Comparison of ENCODE assay signal across 9 mouse cellular contexts in genomic region chr14:5961635-5962034, GRCm38 (mm10). TPM values are rescaled to one million over a fixed set of nuclear protein-coding genes. Genes with fewer than 3 reads are reported as not detected.
A peak's percentile ranks its signal among the peaks of the same experiment; 100 is the strongest.
DNase-seq lines count a peak whose midpoint lies in the region; ATAC-seq lines count a peak whose summit lies in the region.
"Not testable (repeated sequence)": the region's sequence is repeated elsewhere in the genome, so short reads cannot be mapped to it uniquely, and the experiment has no call there.
"Had no signal": no experiment of that assay in that cellular context is flagged by ENCODE, and none has a peak within 500 bp of the region (broad histone marks: within the 10 kb centered on the region; RNA-seq: fewer than 3 reads in every experiment).

Gene Gm3248, minus strand, starts transcription at chr14:5961745.

- peak; percentile 29 for DNase-seq in adrenal gland, adult 2 months
- DNase-seq in embryo, embryonic 11 days = peak; percentile 50
- peak; percentile 14 for DNase-seq in gastrocnemius, postnatal 14 days
- DNase-seq in layer of hippocampus, adult 11-12 months (ENCODE audit: low spot score) = peak; percentile 14
- peak; percentile 12 for DNase-seq in thymus, postnatal 4 days

- not testable (repeated sequence) for H3K9me3 ChIP-seq in hindbrain, embryonic 13.5 days; liver, embryonic 15.5 days (replicated peaks); neural tube, embryonic 12.5 days

- ATAC-seq in hindbrain, embryonic 13.5 days (ENCODE audit: low FRiP score); liver, embryonic 15.5 days (ENCODE audit: insufficient read depth); neural tube, embryonic 12.5 days (ENCODE audit: low FRiP score, low read depth): not testable (repeated sequence)

- peak within 1 kb of the TSS; percentile 74 for H3K9ac ChIP-seq in hindbrain, embryonic 13.5 days
- not testable (repeated sequence) for H3K9ac ChIP-seq in liver, embryonic 15.5 days
- H3K9ac ChIP-seq in neural tube, embryonic 12.5 days = peak within 1 kb of the TSS; percentile 51

- intact Hi-C loops in gastrocnemius, postnatal 14 days (cut with DNase I; ENCODE audit: low total_unique reads) = not testable (repeated sequence)

- WGBS in hindbrain, embryonic 13.5 days = 2% methylated on average over 5 of the region's 23 CpGs
- WGBS in liver, embryonic 15.5 days (ENCODE audit: insufficient replicate concordance) = 3% methylated on average over 15 of the region's 23 CpGs
- under 1% methylated on average over 18 of the region's 23 CpGs for WGBS in neural tube, embryonic 12.5 days

- H3K27me3 ChIP-seq in hindbrain, embryonic 13.5 days; liver, embryonic 15.5 days; neural tube, embryonic 12.5 days (replicated peaks): not testable (repeated sequence)

- H3K27ac ChIP-seq in hindbrain, embryonic 13.5 days = peak within 1 kb of the TSS; percentile 48; the same call in 1 of the 2 replicates
- not testable (repeated sequence) for H3K27ac ChIP-seq in liver, embryonic 15.5 days (replicated peaks); neural tube, embryonic 12.5 days

- not testable (repeated sequence) for H3K36me3 ChIP-seq in hindbrain, embryonic 13.5 days; liver, embryonic 15.5 days (replicated peaks); neural tube, embryonic 12.5 days

- peak within 1 kb of the TSS; percentile 74 for H3K4me2 ChIP-seq in hindbrain, embryonic 13.5 days
- peak within 1 kb of the TSS; percentile 44 for H3K4me2 ChIP-seq in liver, embryonic 15.5 days
- peak within 1 kb of the TSS; percentile 79 for H3K4me2 ChIP-seq in neural tube, embryonic 12.5 days (replicated peaks)

- H3K4me1 ChIP-seq in hindbrain, embryonic 13.5 days (replicated peaks); liver, embryonic 15.5 days (replicated peaks); neural tube, embryonic 12.5 days: not testable (repeated sequence)

- H3K4me3 ChIP-seq in hindbrain, embryonic 13.5 days = peak within 1 kb of the TSS; percentile 53
- H3K4me3 ChIP-seq in liver, embryonic 15.5 days (replicated peaks) = not testable (repeated sequence)
- peak within 1 kb of the TSS; percentile 47 for H3K4me3 ChIP-seq in neural tube, embryonic 12.5 days

RNA-seq across cellular contexts. Expression of gene Gm3248, which starts in this region (rescaled TPM):
- total RNA-seq in adrenal gland, adult 2 months (2021) = not detected
- not detected in 2 replicates for polyA plus RNA-seq in adrenal gland, adult 2 months (2012; rRNA removed)
- total RNA-seq in gastrocnemius, postnatal 14 days (2021) = under 1 TPM; 0.21 to 0.60 TPM
- polyA plus RNA-seq in hindbrain, embryonic 13.5 days (2015; fragmentation: Nextera tagmentation; extraction: Ambion mirVana) = 2.8 and 3.3 TPM in 2 replicates
- not detected in 2 replicates for polyA plus RNA-seq in liver, embryonic 15.5 days (2015; fragmentation: Nextera tagmentation; extraction: Ambion mirVana)
- 0.87 and 1.1 TPM in 2 replicates for polyA plus RNA-seq in neural tube, embryonic 12.5 days (2016; fragmentation: Nextera tagmentation; extraction: Ambion mirVana)
- total RNA-seq: common myeloid progenitor, adult 5-6 weeks had no signal

Comparison
In these comparisons a context has a peak if more than half of its experiments do, and no peak if none do; other contexts are left out.
1. Peak in DNase-seq in adrenal gland, adult 2 months; RNA of the gene not detected or under 1 TPM.
2. Peak in DNase-seq in gastrocnemius, postnatal 14 days; RNA of the gene not detected or under 1 TPM.